Mouse (Mus musculus) megakaryocyte, embryonic 14.5 days (primary cell): ENCODE results near the gene Rbm38.

Source experiments
- FLI1 ChIP-seq: IDR thresholded peaks from 2 replicates; pipeline ENCODE4 v1.6.1; 2012; ENCODE audit warnings: low read length, inconsistent platforms, mixed read lengths
- GATA1 ChIP-seq: IDR thresholded peaks from 3 replicates; pipeline ENCODE4 v1.6.1; 2012; ENCODE audit warnings: mixed read lengths, low read length, inconsistent platforms, borderline replicate concordance

- no peak for TF ChIP-seq GATA1
- TF ChIP-seq FLI1: no peak
These were observed 30.1 kb upstream of the Rbm38 start for GRCm38 (mm10) chr2:172990161-172990560.
